Mouse (Mus musculus) cerebellum, postnatal 36 days (tissue): ENCODE results near the gene Sprr2a1.
"Not testable (repeated sequence)": the region's sequence is repeated elsewhere in the genome, so short reads cannot be mapped to it uniquely, and the experiment has no call there.

Source experiments
- DNase-seq, 2 experiments: peaks; one replicate each; pipeline ENCODE4 v3.0.0; 2021 to 2022; ENCODE audit warnings: mixed read lengths in 2 of 2

Sprr2a1 gene

GRCm38 (mm10) chr3:92215569-92215968 is at the start of gene Sprr2a1, which contains the start of gene Sprr2a2:
Gene Sprr2a1, plus strand, starts transcription at chr3:92215799.
Gene Sprr2a2, plus strand, starts transcription at chr3:92215920.
- DNase-seq = not testable (repeated sequence)

- DNase-seq = no peak
These were observed 45.8 kb upstream of the Sprr2a1 start for GRCm38 (mm10) chr3:92169847-92170246.

GRCm38 (mm10) chr3:92176880-92177279 is 38.7 kb upstream of the Sprr2a1 start:
- DNase-seq = no peak

GRCm38 (mm10) chr3:92195512-92196200 is 19.9 kb upstream of the Sprr2a1 start:
- no peak for DNase-seq

GRCm38 (mm10) chr3:92211133-92211925 is 4.3 kb upstream of the Sprr2a1 start:
- not testable (repeated sequence) for DNase-seq

DNA sequence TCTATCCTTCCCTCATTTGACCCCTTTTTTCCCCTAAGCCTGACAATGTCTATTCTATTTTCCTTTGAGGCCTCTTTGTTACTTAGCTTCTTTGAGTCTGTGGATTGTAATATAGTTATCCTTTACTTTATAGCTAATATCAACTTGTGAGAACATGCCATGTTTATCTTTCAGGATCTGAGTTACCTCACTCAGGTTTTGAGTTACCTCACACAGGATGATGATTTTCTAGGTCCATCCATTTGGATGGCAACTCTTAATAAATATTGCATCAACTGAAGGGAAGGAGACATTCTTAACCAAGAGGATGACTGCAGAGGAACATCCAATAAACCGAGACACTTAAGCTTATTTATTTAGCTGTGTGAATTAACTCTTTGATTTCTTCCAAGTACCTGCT is 3.5 kb upstream of the Sprr2a1 start:
- DNase-seq = not testable (repeated sequence)

- DNase-seq = not testable (repeated sequence)
These were observed 1.9 kb upstream of the Sprr2a1 start for GRCm38 (mm10) chr3:92213651-92214050.

GRCm38 (mm10) chr3:92219031-92219430 is 3.4 kb downstream of the Sprr2a1 start:
- not testable (repeated sequence) for DNase-seq

- DNase-seq = not testable (repeated sequence)
These were observed 8.1 kb downstream of the Sprr2a1 start for GRCm38 (mm10) chr3:92223708-92224107.

DNA sequence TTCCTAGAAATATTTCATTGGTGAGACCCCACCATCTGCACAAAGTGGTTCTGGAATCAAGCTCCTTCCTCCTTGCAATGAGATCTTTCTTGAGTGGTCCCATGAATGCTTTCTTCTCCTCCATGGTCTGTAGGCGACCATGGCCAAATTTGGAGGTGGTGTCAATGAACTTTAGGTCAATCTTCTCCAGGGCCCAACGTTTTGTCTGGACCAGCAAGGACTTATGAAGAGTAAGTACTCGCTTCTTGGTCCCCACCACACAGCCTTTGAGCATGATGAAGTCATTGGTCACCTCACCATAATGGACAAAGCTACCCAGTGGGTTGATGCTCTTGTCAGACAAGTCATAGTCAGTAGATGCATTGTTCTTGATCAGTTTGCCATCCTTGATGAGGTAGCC is 11.8 kb downstream of the Sprr2a1 start:
- DNase-seq = peak in 1 of 2 experiments; percentile 0

GRCm38 (mm10) chr3:92236463-92237189 is 21.0 kb downstream of the Sprr2a1 start:
- not testable (repeated sequence) for DNase-seq

- DNase-seq = not testable (repeated sequence)
These were observed 23.1 kb downstream of the Sprr2a1 start for GRCm38 (mm10) chr3:92238736-92239135.

DNA sequence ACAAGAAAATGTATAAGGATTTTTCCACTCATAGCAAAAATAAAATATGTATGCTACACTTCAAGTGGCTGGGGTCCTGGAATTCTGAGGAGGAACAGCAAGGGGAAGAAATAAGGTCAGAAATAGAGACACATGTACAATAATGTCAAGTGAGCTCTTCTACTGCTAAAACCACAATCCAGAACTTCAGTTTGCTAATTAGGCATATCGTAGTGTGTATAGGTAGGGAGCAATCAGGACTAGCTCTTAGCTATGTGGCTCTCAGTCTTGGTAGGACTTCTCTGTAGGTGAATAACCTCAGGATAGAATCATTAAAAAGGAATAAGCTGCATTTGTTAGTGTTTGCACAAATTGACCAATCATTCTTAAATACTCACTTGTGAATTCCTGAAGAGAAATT is 23.6 kb downstream of the Sprr2a1 start:
- DNase-seq = not testable (repeated sequence)

- DNase-seq = not testable (repeated sequence)
These were observed 29.2 kb downstream of the Sprr2a1 start for GRCm38 (mm10) chr3:92244833-92245232.

GRCm38 (mm10) chr3:92246245-92246644 is 30.6 kb downstream of the Sprr2a1 start:
- not testable (repeated sequence) for DNase-seq

- not testable (repeated sequence) for DNase-seq
These were observed 32.9 kb downstream of the Sprr2a1 start for GRCm38 (mm10) chr3:92248494-92248893.

DNA sequence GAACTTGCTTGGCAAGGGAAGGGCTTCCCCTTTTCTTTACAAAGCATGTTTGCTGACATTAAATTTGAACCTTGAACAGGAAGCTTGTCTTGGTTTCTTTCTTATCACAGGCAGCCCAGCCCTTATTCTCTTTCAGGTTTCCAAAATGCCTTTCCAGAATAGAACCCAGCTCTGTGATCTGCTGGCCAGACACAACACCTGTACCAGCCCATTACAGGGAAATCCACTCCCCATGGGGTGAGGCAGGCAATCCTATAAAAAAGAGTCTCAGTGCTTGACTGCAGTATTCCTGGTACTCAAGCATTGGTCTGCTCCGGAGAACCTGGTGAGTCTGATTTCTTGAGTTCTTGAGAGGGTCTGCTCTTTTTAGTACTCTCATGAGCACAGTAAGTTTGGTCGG is 34.9 kb downstream of the Sprr2a1 start:
- DNase-seq = not testable (repeated sequence)

DNA sequence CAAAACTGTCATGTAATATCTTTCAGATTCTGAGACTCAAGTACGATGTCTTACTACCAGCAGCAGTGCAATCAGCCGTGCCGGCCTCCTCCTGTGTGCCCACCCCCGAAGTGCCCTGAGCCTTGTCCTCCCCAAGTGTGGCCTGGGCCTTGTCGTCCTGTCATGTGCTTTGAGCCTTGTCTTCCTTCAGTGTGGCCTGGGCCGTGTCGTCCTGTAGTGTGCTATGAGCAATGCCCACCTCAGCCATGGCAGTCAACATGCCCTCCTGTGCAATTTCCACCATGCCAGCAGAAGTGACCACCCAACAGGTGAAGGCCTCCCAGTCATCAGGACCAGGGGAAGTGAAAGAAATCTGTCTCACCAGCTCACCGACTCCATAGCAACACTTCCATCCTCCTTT is 38.3 kb downstream of the Sprr2a1 start:
- DNase-seq = not testable (repeated sequence)

DNA sequence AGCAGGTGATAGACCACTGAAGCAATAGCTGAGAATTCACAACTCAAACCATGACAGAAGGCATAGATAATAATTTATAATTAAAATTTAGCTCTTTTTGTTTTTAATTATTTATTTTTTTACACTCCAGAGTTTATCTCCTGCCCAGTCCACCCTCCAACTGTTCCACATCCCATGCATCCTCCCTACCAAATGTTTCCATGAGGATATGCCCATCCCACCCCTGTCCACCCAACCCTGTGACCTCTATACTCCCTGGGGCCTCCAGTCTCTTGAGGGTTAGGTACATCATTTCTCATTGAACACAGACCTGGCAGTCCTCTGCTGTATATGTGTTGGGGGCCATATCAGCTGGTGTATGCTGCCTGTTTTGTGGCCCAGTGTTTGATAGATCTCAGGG is 42.9 kb downstream of the Sprr2a1 start:
- not testable (repeated sequence) for DNase-seq

DNA sequence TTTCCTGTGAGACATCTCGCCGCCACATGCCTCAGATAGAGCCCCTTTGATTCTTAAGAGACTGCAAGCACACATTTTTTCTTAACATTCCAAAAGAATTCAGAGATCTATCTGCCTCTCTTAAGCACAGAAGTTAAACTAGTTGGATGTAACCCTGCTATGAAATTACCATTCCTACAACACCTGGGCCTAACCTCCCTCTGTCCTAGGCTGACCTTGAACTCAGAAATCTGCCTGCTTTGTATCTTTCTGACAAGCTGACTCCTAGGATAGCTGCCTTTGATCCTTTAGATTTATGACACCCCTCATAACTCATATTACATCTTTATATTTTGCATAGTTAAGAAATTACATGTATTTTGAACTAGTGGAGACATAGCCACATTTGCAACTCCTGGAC is 47.9 kb downstream of the Sprr2a1 start:
- not testable (repeated sequence) for DNase-seq
